ENCODE assay signal across 15 mouse cellular contexts in genomic region chr11:57920263-57920662, GRCm38 (mm10).
DNase-seq lines count a peak whose midpoint lies in the region; ATAC-seq and TF ChIP-seq lines count a peak whose summit lies in the region.
"Had no signal": no experiment of that assay in that cellular context is flagged by ENCODE, and none has a peak within 500 bp of the region (broad histone marks: within the 10 kb centered on the region; RNA-seq: fewer than 3 reads in every experiment).

No protein-coding gene starts in this region.

- no peaks in the 10 kb centered on the region for H3K9me3 ChIP-seq in lung, postnatal 0 days (ENCODE audit: low read length)
- no peaks in the 10 kb centered on the region for H3K9me3 ChIP-seq in E14TG2a.4 (ENCODE audit: low read length)
- H3K9me3 ChIP-seq in hindbrain, embryonic 10.5 days, result no peaks in the 10 kb centered on the region
- H3K9me3 ChIP-seq: embryonic facial prominence, embryonic 15.5 days; limb, embryonic 12.5 days had no signal

- DNase-seq in gastrocnemius, adult 2 months, result no peak
- no peak for DNase-seq in gastrocnemius, postnatal 14 days
- DNase-seq in lung, postnatal 0 days (ENCODE audit: low spot score), result no peak
- no peak for DNase-seq in lung, postnatal 14 days
- no peak for DNase-seq in hindbrain, embryonic 10.5 days (ENCODE audit: low spot score)
- no peak for DNase-seq in gastrocnemius, adult 18-20 months (ENCODE audit: low spot score)
- DNase-seq: cerebellum, postnatal 25 days; heart, postnatal 4 days; kidney, adult 18-20 months had no signal

- H3K4me1 ChIP-seq in lung, postnatal 0 days (ENCODE audit: insufficient read depth, low read depth, low read length), result no peaks in the 10 kb centered on the region; the same call in 1 of the 2 replicates
- H3K4me1 ChIP-seq in E14TG2a.4 (replicated peaks; ENCODE audit: low read depth, low read length), result peaks cover 23% of the 10 kb centered on the region
- H3K4me1 ChIP-seq in hindbrain, embryonic 10.5 days (replicated peaks), result peaks cover 6% of the 10 kb centered on the region; the same call in 1 of the 2 replicates

- no peaks in the 10 kb centered on the region for H3K36me3 ChIP-seq in lung, postnatal 0 days (ENCODE audit: insufficient read depth, low read length)
- no peaks in the 10 kb centered on the region for H3K36me3 ChIP-seq in E14TG2a.4 (ENCODE audit: insufficient read depth, low read length)
- no peaks in the 10 kb centered on the region for H3K36me3 ChIP-seq in hindbrain, embryonic 10.5 days
- H3K36me3 ChIP-seq: embryonic facial prominence, embryonic 15.5 days; limb, embryonic 12.5 days had no signal

- H3K4me3 ChIP-seq in gastrocnemius, adult 2 months, result no peak overlapping the region
- no peak overlapping the region for H3K4me3 ChIP-seq in lung, postnatal 0 days (ENCODE audit: low read depth, low read length)
- H3K4me3 ChIP-seq in E14TG2a.4 (replicated peaks; ENCODE audit: low read length), result no peak overlapping the region
- H3K4me3 ChIP-seq in hindbrain, embryonic 10.5 days, result no peak overlapping the region
- H3K4me3 ChIP-seq: embryonic facial prominence, embryonic 15.5 days; limb, embryonic 12.5 days had no signal

- intact Hi-C loops in gastrocnemius, adult 2 months (cut with DNase I), result no loop called here
- intact Hi-C loops in gastrocnemius, postnatal 14 days (cut with DNase I; ENCODE audit: low total_unique reads), result no loop called here

- no peaks in the 10 kb centered on the region for H3K27me3 ChIP-seq in lung, postnatal 0 days (replicated peaks; ENCODE audit: insufficient read depth, low read length)
- H3K27me3 ChIP-seq in E14TG2a.4 (ENCODE audit: insufficient read depth, low read length), result no peaks in the 10 kb centered on the region
- no peaks in the 10 kb centered on the region for H3K27me3 ChIP-seq in hindbrain, embryonic 10.5 days (ENCODE audit: insufficient read depth, poor library complexity, severe bottlenecking)
- H3K27me3 ChIP-seq: embryonic facial prominence, embryonic 15.5 days; limb, embryonic 12.5 days had no signal

- TF ChIP-seq CTCF in gastrocnemius, adult 2 months (IDR thresholded peaks at IDR 0.05), result peak; percentile 38
- TF ChIP-seq CTCF in lung, postnatal 0 days (IDR thresholded peaks at IDR 0.05), result peak; percentile 50
- peak; percentile 57 for TF ChIP-seq CTCF in E14TG2a.4 (conservative IDR thresholded peaks at IDR 0.05; ENCODE audit: low read length)

- no peak for TF ChIP-seq EP300 in lung, postnatal 0 days (IDR thresholded peaks at IDR 0.05)

- H3K9ac ChIP-seq in lung, postnatal 0 days (replicated peaks; ENCODE audit: low read depth), result no peak overlapping the region
- H3K9ac ChIP-seq: embryonic facial prominence, embryonic 15.5 days; limb, embryonic 12.5 days had no signal

- no peak overlapping the region for H3K4me2 ChIP-seq in lung, postnatal 0 days (replicated peaks; ENCODE audit: low read depth, low read length)
- H3K4me2 ChIP-seq: embryonic facial prominence, embryonic 15.5 days; limb, embryonic 12.5 days had no signal

- no peak overlapping the region for H3K27ac ChIP-seq in gastrocnemius, adult 2 months
- no peak overlapping the region for H3K27ac ChIP-seq in lung, postnatal 0 days (ENCODE audit: low read length)
- no peak overlapping the region for H3K27ac ChIP-seq in hindbrain, embryonic 10.5 days
- H3K27ac ChIP-seq: embryonic facial prominence, embryonic 15.5 days; limb, embryonic 12.5 days; macrophage had no signal

- WGBS in lung, postnatal 0 days, result 80% methylated on average over 2 of the region's 2 CpGs
- WGBS in hindbrain, embryonic 10.5 days, result 92% methylated on average over 2 of the region's 2 CpGs

- ATAC-seq in lung, postnatal 0 days, result no peak
- ATAC-seq in granulocyte monocyte progenitor cell, adult 5-6 weeks (replicated peaks; ENCODE audit: poor library complexity, severe bottlenecking), result peak; percentile 56
- ATAC-seq: activated CD4-positive, CD25-positive, alpha-beta regulatory T cell, adult 4 months had no signal
